Mouse (Mus musculus) G1E (cell line): ENCODE measurements around the gene Uqcr11.

Source experiments
- CTCF ChIP-seq: IDR thresholded peaks from 2 replicates; pipeline ENCODE4 v1.5.1; 2012; ENCODE audit warnings: low read depth, low read length, inconsistent platforms, mixed read lengths
- POLR2AphosphoS5 ChIP-seq: IDR thresholded peaks from 2 replicates; pipeline ENCODE4 v1.6.1; 2012; ENCODE audit warnings: low read depth, low read length, inconsistent platforms; ENCODE audit not compliant: insufficient replicate concordance

DNA sequence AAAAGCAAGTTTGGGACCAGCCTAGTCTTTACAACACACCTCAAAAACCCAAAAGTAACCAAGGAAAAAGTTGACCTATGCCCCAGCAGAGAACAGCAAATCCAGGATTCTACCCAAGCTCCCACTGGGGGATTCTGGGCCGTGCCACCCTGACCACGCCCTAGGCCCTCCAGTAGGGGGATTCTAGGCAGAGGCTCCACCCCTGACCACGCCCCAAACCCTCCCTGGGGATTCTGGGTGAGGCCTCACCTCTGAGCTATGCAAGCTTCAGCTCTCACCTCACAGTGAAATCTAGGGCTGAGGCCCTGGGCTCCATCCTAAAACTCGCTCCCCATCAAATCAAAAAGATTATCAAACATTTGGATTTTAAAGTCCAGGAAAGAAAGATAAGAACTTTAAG is 16.9 kb upstream of the Uqcr11 start:
- TF ChIP-seq CTCF: no peak
- no peak for TF ChIP-seq POLR2AphosphoS5
